Mouse (Mus musculus) splenic B cell, adult 2 months (primary cell): ENCODE data around the gene Ttc30b.
"Not testable (repeated sequence)": the region's sequence is repeated elsewhere in the genome, so short reads cannot be mapped to it uniquely, and the experiment has no call there.

Experiments
- DNase-seq: peaks from one replicate; pipeline ENCODE4 v3.0.0-alpha.2; 2011; ENCODE audit warnings: low read depth, low spot score
- H3K27me3 ChIP-seq: 2 replicates; pipeline ENCODE4 v1.6.1; 2012; ENCODE audit warnings: mild to moderate bottlenecking, low read length, moderate library complexity, mixed read lengths; ENCODE audit not compliant: control insufficient read depth, poor library complexity, insufficient read depth, severe bottlenecking
- H3K36me3 ChIP-seq: 2 replicates; pipeline ENCODE4 v1.6.1; 2012; ENCODE audit warnings: mild to moderate bottlenecking, low read length, moderate library complexity, mixed read lengths; ENCODE audit not compliant: control insufficient read depth, poor library complexity, insufficient read depth, severe bottlenecking

The Ttc30b gene

GRCm38 (mm10) chr2:75963211-75963840, 24.9 kb upstream of the Ttc30b start:
- no peaks in the 10 kb centered on the region for H3K36me3 ChIP-seq
- DNase-seq = no peak
- no peaks in the 10 kb centered on the region for H3K27me3 ChIP-seq

GRCm38 (mm10) chr2:75960366-75961330, 22.3 kb upstream of the Ttc30b start:
- Histone ChIP-seq H3K36me3 (no peaks in the 10 kb centered on the region), H3K27me3 (no peaks in the 10 kb centered on the region)
- no peak for DNase-seq

GRCm38 (mm10) chr2:75959850-75960365, 21.5 kb upstream of the Ttc30b start:
- Histone ChIP-seq H3K27me3 (no peaks in the 10 kb centered on the region), H3K36me3 (no peaks in the 10 kb centered on the region)
- DNase-seq = no peak

- Histone ChIP-seq H3K27me3 (no peaks in the 10 kb centered on the region), H3K36me3 (no peaks in the 10 kb centered on the region)
- DNase-seq = no peak
These were observed 20.9 kb upstream of the Ttc30b start for GRCm38 (mm10) chr2:75959183-75959849.

GRCm38 (mm10) chr2:75955709-75956108, 17.3 kb upstream of the Ttc30b start:
- H3K27me3 ChIP-seq = no peaks in the 10 kb centered on the region
- no peaks in the 10 kb centered on the region for H3K36me3 ChIP-seq
- DNase-seq = no peak

GRCm38 (mm10) chr2:75953320-75953719, 14.9 kb upstream of the Ttc30b start:
- Histone ChIP-seq H3K36me3 (no peaks in the 10 kb centered on the region), H3K27me3 (no peaks in the 10 kb centered on the region)
- DNase-seq = no peak

GRCm38 (mm10) chr2:75950685-75951084, 12.3 kb upstream of the Ttc30b start:
- Histone ChIP-seq H3K27me3 (no peaks in the 10 kb centered on the region), H3K36me3 (no peaks in the 10 kb centered on the region; the same call in 1 of the 2 replicates)
- DNase-seq = no peak

GRCm38 (mm10) chr2:75937520-75938116, 767 bp downstream of the Ttc30b start:
- H3K27me3 ChIP-seq, DNase-seq, H3K36me3 ChIP-seq: not testable (repeated sequence)

- not testable (repeated sequence) for H3K27me3 ChIP-seq, H3K36me3 ChIP-seq, DNase-seq
These were observed 1.7 kb downstream of the Ttc30b start for GRCm38 (mm10) chr2:75936685-75937084.

- Histone ChIP-seq H3K27me3 (no peaks in the 10 kb centered on the region), H3K36me3 (0 out of 2 replicates have a peak, but pooled peaks cover 5% of the 10 kb centered on the region)
- no peak for DNase-seq
These were observed 4.8 kb downstream of the Ttc30b start for GRCm38 (mm10) chr2:75933541-75933940.

- Histone ChIP-seq H3K36me3 (peaks cover 9% of the 10 kb centered on the region; the same call in 1 of the 2 replicates), H3K27me3 (no peaks in the 10 kb centered on the region)
- DNase-seq = no peak
These were observed 7.4 kb downstream of the Ttc30b start for GRCm38 (mm10) chr2:75930941-75931340.

- DNase-seq = no peak
- Histone ChIP-seq H3K27me3 (no peaks in the 10 kb centered on the region), H3K36me3 (peaks cover 9% of the 10 kb centered on the region; the same call in 1 of the 2 replicates)
These were observed 8.5 kb downstream of the Ttc30b start for GRCm38 (mm10) chr2:75929786-75930444.

GRCm38 (mm10) chr2:75929141-75929540, 9.2 kb downstream of the Ttc30b start:
- H3K27me3 ChIP-seq = no peaks in the 10 kb centered on the region
- peaks cover 9% of the 10 kb centered on the region; the same call in 1 of the 2 replicates for H3K36me3 ChIP-seq
- no peak for DNase-seq

- Histone ChIP-seq H3K27me3 (no peaks in the 10 kb centered on the region), H3K36me3 (peaks cover 9% of the 10 kb centered on the region; the same call in 1 of the 2 replicates)
- no peak for DNase-seq
These were observed 10.4 kb downstream of the Ttc30b start for GRCm38 (mm10) chr2:75928011-75928410.
